Mouse (Mus musculus) hindbrain, embryonic 14.5 days (tissue): Measurements from ENCODE around the gene Junb. TPM values are rescaled to one million over a fixed set of nuclear protein-coding genes. Genes with fewer than 3 reads are reported as not detected.

ENCODE experiments used
- ATAC-seq: fragments of 200-750 bp; cut with Nextera tagmentation; 2 replicates; pipeline ENCODE4 v1.8.0; 2017; ENCODE audit warnings: moderate number of reproducible peaks, mild to moderate bottlenecking, moderate TSS enrichment, moderate library complexity; ENCODE audit not compliant: low FRiP score
- DNase-seq: peaks from one replicate; pipeline ENCODE4 v3.0.0-alpha.2; 2015; ENCODE audit warnings: low spot score
- H3K27ac ChIP-seq: fragments of 300-500 bp; sonication (generic); 2 replicates; pipeline ENCODE4 v1.5.1; 2014; ENCODE audit warnings: mild to moderate bottlenecking, moderate library complexity
- H3K27me3 ChIP-seq: fragments of 300-500 bp; sonication (generic); 2 replicates; pipeline ENCODE4 v1.6.1; 2014; ENCODE audit warnings: mild to moderate bottlenecking, low read length, mixed read lengths; ENCODE audit not compliant: control insufficient read depth, insufficient read depth
- H3K36me3 ChIP-seq: fragments of 300-500 bp; sonication (generic); replicated peaks from 2 replicates; pipeline ENCODE4 v1.6.1; 2014; ENCODE audit not compliant: control insufficient read depth, insufficient read depth
- H3K4me1 ChIP-seq: fragments of 300-500 bp; sonication (generic); replicated peaks from 2 replicates; pipeline ENCODE4 v1.6.1; 2014; ENCODE audit warnings: antibody characterized with exemption, low read length, mixed read lengths; ENCODE audit not compliant: control insufficient read depth, insufficient read depth
- H3K4me2 ChIP-seq: fragments of 300-500 bp; sonication (generic); replicated peaks from 2 replicates; pipeline ENCODE4 v1.6.1; 2014; ENCODE audit warnings: mild to moderate bottlenecking, moderate library complexity
- H3K4me3 ChIP-seq: fragments of 300-500 bp; sonication (generic); replicated peaks from 2 replicates; pipeline ENCODE4 v1.5.1; 2014; ENCODE audit warnings: mild to moderate bottlenecking, low read length
- H3K9ac ChIP-seq: fragments of 300-500 bp; sonication (generic); 2 replicates; pipeline ENCODE4 v1.6.1; 2014
- H3K9me3 ChIP-seq: fragments of 300-500 bp; sonication (generic); 2 replicates; pipeline ENCODE4 v1.6.1; 2016; ENCODE audit warnings: low read length; ENCODE audit not compliant: control insufficient read depth
- WGBS: fragments of 180-500 bp; shearing (Covaris S2); extraction: QIAGEN DNeasy Blood & Tissue Kit; methylation state at CpG from one replicate; pipeline ENCODE4 v1.1.7; 2014; 5-methylcytosine and 5-hydroxymethylcytosine counted together
- polyA plus RNA-seq: library from polyadenylated mRNA; unstranded; fragments of >200 nt; fragmentation: Nextera tagmentation; extraction: Ambion mirVana; gene quantifications from 2 replicates; pipeline ENCODE4 v1.2.1, GENCODE M21; 2014

Gene Junb
- 6.0 and 6.2 TPM in 2 replicates for polyA plus RNA-seq

GRCm38 (mm10) chr8:84978248-84978940, at the start of gene Junb:
Junb (minus strand) TSS chr8:84978718.
- peaks cover 6% of the 10 kb centered on the region for H3K27me3 ChIP-seq
- peaks cover 19% of the 10 kb centered on the region for H3K36me3 ChIP-seq
- peak within 1 kb of the TSS; percentile 50 for H3K4me3 ChIP-seq
- H3K27ac ChIP-seq = peak within 1 kb of the TSS; percentile 48; the same call in 1 of the 2 replicates
- H3K4me1 ChIP-seq = peaks cover 45% of the 10 kb centered on the region
- H3K9ac ChIP-seq = peak within 1 kb of the TSS; percentile 60
- DNase-seq (peak; percentile 78), ATAC-seq (peak; percentile 45)
- peak within 1 kb of the TSS; percentile 97 for H3K4me2 ChIP-seq
- WGBS = under 1% methylated on average over 63 of the region's 63 CpGs
- no peaks in the 10 kb centered on the region for H3K9me3 ChIP-seq

DNA sequence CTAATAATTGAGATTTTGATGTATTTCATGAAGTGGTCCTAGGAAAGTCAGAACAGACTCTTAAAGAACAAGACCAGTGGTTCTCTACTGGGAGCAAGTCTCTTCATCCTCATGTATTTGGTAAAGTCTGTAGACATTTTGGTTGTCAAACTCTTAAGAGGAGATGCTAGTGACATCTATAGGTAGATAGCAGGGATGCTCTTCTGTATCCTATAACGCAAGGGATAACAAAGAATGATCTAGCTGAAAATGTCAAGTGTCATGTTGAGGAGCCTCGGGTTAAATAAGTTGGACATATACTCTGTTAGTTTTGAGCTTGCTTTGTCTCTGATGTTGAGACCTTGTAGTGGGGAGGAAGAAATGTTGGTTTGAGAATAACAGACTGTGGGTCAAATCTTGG, 49.4 kb upstream of the Junb start:
- ATAC-seq (no peak), DNase-seq (peak; percentile 32)
- H3K4me2 ChIP-seq = peak overlapping the region; percentile 86

GRCm38 (mm10) chr8:85027516-85027855, 49.0 kb upstream of the Junb start:
- H3K4me2 ChIP-seq = peak overlapping the region; percentile 86

More for the DNA sequence above, 49.4 kb upstream of the Junb start:
- 16% methylated on average over 2 of the region's 2 CpGs for WGBS
- Histone ChIP-seq H3K9ac (peak overlapping the region; percentile 100), H3K4me1 (peaks cover 33% of the 10 kb centered on the region), H3K27me3 (no peaks in the 10 kb centered on the region), H3K36me3 (peaks cover 45% of the 10 kb centered on the region), H3K27ac (no peak overlapping the region; the same call in 1 of the 2 replicates), H3K9me3 (no peaks in the 10 kb centered on the region), H3K4me3 (peak overlapping the region; percentile 100)

DNA sequence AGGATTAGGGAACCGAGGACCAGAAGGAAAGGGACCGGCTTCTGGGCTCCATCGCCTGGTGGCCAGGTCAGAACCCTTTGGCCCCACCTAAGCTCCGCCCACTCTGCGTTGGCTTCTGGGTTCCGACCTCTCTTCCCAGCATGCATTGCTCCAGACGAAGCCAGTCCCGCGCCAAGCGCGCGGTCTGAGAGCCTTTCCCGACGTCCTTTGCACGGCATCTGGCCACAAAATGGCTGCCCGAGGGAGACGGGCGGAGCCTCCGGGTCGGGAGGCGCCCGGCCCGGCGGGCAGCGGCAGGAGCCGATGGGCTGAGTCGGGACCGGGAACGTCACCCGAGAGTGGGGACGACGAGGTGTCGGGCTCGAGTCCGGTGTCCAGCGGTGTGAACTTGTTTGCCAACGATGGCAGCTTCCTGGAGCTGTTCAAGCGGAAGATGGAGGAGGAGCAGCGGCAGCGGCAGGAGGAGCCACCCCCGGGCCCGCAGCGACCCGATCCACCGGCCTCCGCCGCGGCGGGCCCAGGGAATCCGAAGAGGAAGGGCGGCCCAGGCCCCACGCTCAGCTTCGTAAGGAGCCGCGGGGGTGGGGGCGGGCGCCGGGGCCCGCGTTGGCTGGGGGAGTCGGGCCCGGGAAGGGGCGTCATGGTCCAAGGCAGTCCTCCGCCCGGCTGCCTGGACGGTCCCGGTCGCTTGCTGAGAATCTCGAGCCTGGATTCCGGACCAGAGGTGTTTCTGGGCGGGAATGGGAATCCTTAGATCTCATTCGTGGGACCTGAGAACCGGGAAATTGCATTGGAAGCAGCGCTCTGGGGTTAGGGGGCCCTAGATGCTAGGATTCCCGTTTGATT, 48.4 kb upstream of the Junb start, which contains the start of gene Trir:
Gene Trir, plus strand, starts transcription at position 154 of the 846 bp plus-strand sequence.
- DNase-seq (peak; percentile 95), ATAC-seq (peak; percentile 79)
- H3K4me3 ChIP-seq = peak within 1 kb of the TSS; percentile 100
- H3K4me1 ChIP-seq = peaks cover 33% of the 10 kb centered on the region
- under 1% methylated on average over 70 of the region's 75 CpGs for WGBS
- peak within 1 kb of the TSS; percentile 86 for H3K4me2 ChIP-seq
- no peaks in the 10 kb centered on the region for H3K27me3 ChIP-seq
- peak within 1 kb of the TSS; percentile 100 for H3K9ac ChIP-seq
- H3K9me3 ChIP-seq = no peaks in the 10 kb centered on the region
- H3K36me3 ChIP-seq = peaks cover 45% of the 10 kb centered on the region
- peak within 1 kb of the TSS; percentile 91 for H3K27ac ChIP-seq

More at GRCm38 (mm10) chr8:85027516-85027855, 49.0 kb upstream of the Junb start:
- Histone ChIP-seq H3K9me3 (no peaks in the 10 kb centered on the region), H3K27me3 (no peaks in the 10 kb centered on the region), H3K4me1 (peaks cover 33% of the 10 kb centered on the region), H3K36me3 (peaks cover 45% of the 10 kb centered on the region), H3K27ac (peak overlapping the region; percentile 91), H3K4me3 (peak overlapping the region; percentile 100), H3K9ac (peak overlapping the region; percentile 100)
- 2% methylated on average over 13 of the region's 13 CpGs for WGBS
- DNase-seq (no peak), ATAC-seq (no peak)

DNA sequence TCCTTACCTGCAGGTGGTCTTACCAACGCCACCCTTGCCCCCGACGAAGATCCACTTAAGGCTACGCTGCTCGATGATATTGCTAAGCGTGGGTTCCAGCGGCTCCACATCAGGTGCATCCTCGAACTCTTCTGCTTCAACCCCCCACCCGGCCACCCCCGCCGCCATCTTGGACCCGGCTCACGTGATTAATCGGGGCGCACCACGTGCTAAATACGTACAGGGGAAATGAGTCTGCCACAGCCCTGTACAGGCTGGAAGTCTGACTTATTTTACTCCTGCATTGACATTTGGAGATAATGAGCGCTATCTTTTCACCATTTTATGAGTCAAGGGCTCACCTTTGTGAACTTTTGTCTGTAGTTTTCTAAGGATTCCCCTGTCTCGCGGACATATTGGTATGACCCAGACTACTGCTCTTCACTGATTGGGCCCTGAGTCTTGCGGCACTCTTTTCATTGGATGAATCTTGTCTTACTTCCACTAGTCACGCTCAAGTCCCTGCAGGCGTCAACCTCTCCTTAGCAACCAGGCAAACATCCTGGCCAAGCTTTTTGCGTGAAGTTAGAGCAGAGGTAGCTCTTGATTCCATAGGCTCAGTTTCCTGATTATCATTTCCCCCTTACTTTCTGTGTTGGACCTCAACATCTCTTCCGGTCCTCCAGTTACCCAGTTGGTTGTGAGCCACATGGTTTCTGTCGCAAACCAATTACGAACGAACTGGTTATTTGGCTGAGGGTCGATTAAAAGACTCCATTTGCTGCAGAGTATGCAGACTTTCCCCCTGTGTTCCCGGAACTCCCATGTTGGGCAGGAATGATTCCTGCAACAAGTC, 46.8 kb upstream of the Junb start, which contains the start of gene Asna1:
Gene Asna1, minus strand, starts transcription at position 184 of the 835 bp plus-strand sequence.
- ATAC-seq (peak; percentile 89), DNase-seq (peak; percentile 89)
- no peaks in the 10 kb centered on the region for H3K9me3 ChIP-seq
- H3K4me3 ChIP-seq = peak within 1 kb of the TSS; percentile 88
- peak within 1 kb of the TSS; percentile 69 for H3K27ac ChIP-seq
- H3K27me3 ChIP-seq = no peaks in the 10 kb centered on the region
- 8% methylated on average over 30 of the region's 30 CpGs for WGBS
- peaks cover 33% of the 10 kb centered on the region for H3K4me1 ChIP-seq
- peak within 1 kb of the TSS; percentile 83 for H3K9ac ChIP-seq
- peaks cover 45% of the 10 kb centered on the region for H3K36me3 ChIP-seq
- peak within 1 kb of the TSS; percentile 86 for H3K4me2 ChIP-seq

- no peak for ATAC-seq
- H3K4me2 ChIP-seq = peak overlapping the region; percentile 86
- DNase-seq = no peak
- 0 out of 2 replicates have a peak overlapping the region, but pooled peaks have one; percentile 83 for H3K9ac ChIP-seq
- H3K4me1 ChIP-seq = peaks cover 29% of the 10 kb centered on the region
- no peaks in the 10 kb centered on the region for H3K9me3 ChIP-seq
- H3K4me3 ChIP-seq = peak overlapping the region; percentile 88; the same call in 1 of the 2 replicates
- WGBS = 91% methylated on average over 3 of the region's 3 CpGs
- no peaks in the 10 kb centered on the region for H3K27me3 ChIP-seq
- no peak overlapping the region for H3K27ac ChIP-seq
- peaks cover 53% of the 10 kb centered on the region for H3K36me3 ChIP-seq
Measured at GRCm38 (mm10) chr8:85023846-85024245, 45.3 kb upstream of the Junb start.

- Histone ChIP-seq H3K27ac (no peak overlapping the region), H3K4me1 (peaks cover 19% of the 10 kb centered on the region), H3K4me3 (no peak overlapping the region), H3K9ac (no peak overlapping the region), H3K9me3 (no peaks in the 10 kb centered on the region), H3K36me3 (peaks cover 67% of the 10 kb centered on the region), H3K27me3 (no peaks in the 10 kb centered on the region), H3K4me2 (no peak overlapping the region)
- no peak for ATAC-seq
- 95% methylated on average over 3 of the region's 3 CpGs for WGBS
- DNase-seq = no peak
Measured at GRCm38 (mm10) chr8:85021514-85022055, 43.1 kb upstream of the Junb start.

GRCm38 (mm10) chr8:85017209-85017608, 38.7 kb upstream of the Junb start:
- 49% methylated on average over 5 of the region's 5 CpGs for WGBS
- DNase-seq = no peak

More at GRCm38 (mm10) chr8:85017209-85017608, 38.7 kb upstream of the Junb start:
- Histone ChIP-seq H3K4me1 (no peaks in the 10 kb centered on the region), H3K9me3 (no peaks in the 10 kb centered on the region), H3K4me2 (no peak overlapping the region), H3K27ac (no peak overlapping the region), H3K27me3 (peaks cover 8% of the 10 kb centered on the region), H3K9ac (no peak overlapping the region), H3K4me3 (no peak overlapping the region), H3K36me3 (peaks cover 48% of the 10 kb centered on the region)
- no peak for ATAC-seq
